Mouse (Mus musculus): ENCODE measurements around the gene Sort1. TPM values are rescaled to one million over a fixed set of nuclear protein-coding genes. Genes with fewer than 3 reads are reported as not detected.

Gene Sort1
- polyA plus RNA-seq, 1 experiment, result 32.8 TPM

GRCm38 (mm10) chr3:108355245-108355644, 71.4 kb downstream of the Sort1 start:
- H3K36me3 ChIP-seq (ENCODE audit: control insufficient read depth, insufficient read depth, low read length), result peaks cover 52% of the 10 kb centered on the region

GRCm38 (mm10) chr3:108357051-108357450, 73.2 kb downstream of the Sort1 start:
- H3K36me3 ChIP-seq (ENCODE audit: control insufficient read depth, insufficient read depth, low read length), result peaks cover 40% of the 10 kb centered on the region
- no peak overlapping the region for H3K27ac ChIP-seq (ENCODE audit: insufficient read depth, low read depth, low read length)
- H3K4me1 ChIP-seq (ENCODE audit: control insufficient read depth, insufficient read depth, insufficient read length, low read length), result no peaks in the 10 kb centered on the region
- no peaks in the 10 kb centered on the region for H3K27me3 ChIP-seq (ENCODE audit: control insufficient read depth, insufficient read depth, low read length)
- TF ChIP-seq POLR2A (IDR thresholded peaks at IDR 0.05; ENCODE audit: low read depth, low read length) (no peak), CTCF (IDR thresholded peaks at IDR 0.05; ENCODE audit: extremely low read depth, insufficient read length, insufficient replicate concordance, low read depth, low read length) (no peak)
- 94% methylated on average over 10 of the region's 10 CpGs for WGBS
- H3K4me3 ChIP-seq (ENCODE audit: low read depth, low read length), result no peak overlapping the region

More at GRCm38 (mm10) chr3:108355245-108355644, 71.4 kb downstream of the Sort1 start:
- no peak overlapping the region for H3K27ac ChIP-seq (ENCODE audit: insufficient read depth, low read depth, low read length)
- H3K4me3 ChIP-seq (ENCODE audit: low read depth, low read length), result no peak overlapping the region
- no peak for TF ChIP-seq CTCF (IDR thresholded peaks at IDR 0.05; ENCODE audit: extremely low read depth, insufficient read length, insufficient replicate concordance, low read depth, low read length)
- no peak for TF ChIP-seq POLR2A (IDR thresholded peaks at IDR 0.05; ENCODE audit: low read depth, low read length)
- H3K4me1 ChIP-seq (ENCODE audit: control insufficient read depth, insufficient read depth, insufficient read length, low read length), result no peaks in the 10 kb centered on the region
- WGBS, result 81% methylated on average over 3 of the region's 3 CpGs
- H3K27me3 ChIP-seq (ENCODE audit: control insufficient read depth, insufficient read depth, low read length), result no peaks in the 10 kb centered on the region

- Histone ChIP-seq H3K27ac (ENCODE audit: insufficient read depth, low read depth, low read length) (no peak overlapping the region), H3K36me3 (ENCODE audit: control insufficient read depth, insufficient read depth, low read length) (peaks cover 33% of the 10 kb centered on the region), H3K4me3 (ENCODE audit: low read depth, low read length) (no peak overlapping the region), H3K4me1 (ENCODE audit: control insufficient read depth, insufficient read depth, insufficient read length, low read length) (no peaks in the 10 kb centered on the region), H3K27me3 (ENCODE audit: control insufficient read depth, insufficient read depth, low read length) (no peaks in the 10 kb centered on the region)
- no peak for TF ChIP-seq CTCF (IDR thresholded peaks at IDR 0.05; ENCODE audit: extremely low read depth, insufficient read length, insufficient replicate concordance, low read depth, low read length)
- TF ChIP-seq POLR2A (IDR thresholded peaks at IDR 0.05; ENCODE audit: low read depth, low read length), result no peak
- WGBS, result 83% methylated on average over 6 of the region's 6 CpGs
These were observed 74.6 kb downstream of the Sort1 start for GRCm38 (mm10) chr3:108358445-108358844.

GRCm38 (mm10) chr3:108360894-108361293, 77.0 kb downstream of the Sort1 start:
- H3K27me3 ChIP-seq (ENCODE audit: control insufficient read depth, insufficient read depth, low read length), result no peaks in the 10 kb centered on the region
- no peak for TF ChIP-seq CTCF (IDR thresholded peaks at IDR 0.05; ENCODE audit: extremely low read depth, insufficient read length, insufficient replicate concordance, low read depth, low read length)
- TF ChIP-seq POLR2A (IDR thresholded peaks at IDR 0.05; ENCODE audit: low read depth, low read length), result no peak
- no peak overlapping the region for H3K4me3 ChIP-seq (ENCODE audit: low read depth, low read length)
- H3K27ac ChIP-seq (ENCODE audit: insufficient read depth, low read depth, low read length), result no peak overlapping the region
- H3K4me1 ChIP-seq (ENCODE audit: control insufficient read depth, insufficient read depth, insufficient read length, low read length), result no peaks in the 10 kb centered on the region
- 43% methylated on average over 7 of the region's 7 CpGs for WGBS
- H3K36me3 ChIP-seq (ENCODE audit: control insufficient read depth, insufficient read depth, low read length), result peaks cover 16% of the 10 kb centered on the region

GRCm38 (mm10) chr3:108363626-108364025, 79.7 kb downstream of the Sort1 start:
- 73% methylated on average over 3 of the region's 3 CpGs for WGBS
- Histone ChIP-seq H3K36me3 (ENCODE audit: control insufficient read depth, insufficient read depth, low read length) (no peaks in the 10 kb centered on the region), H3K4me1 (ENCODE audit: control insufficient read depth, insufficient read depth, insufficient read length, low read length) (peaks cover 8% of the 10 kb centered on the region), H3K27ac (ENCODE audit: insufficient read depth, low read depth, low read length) (no peak overlapping the region), H3K27me3 (ENCODE audit: control insufficient read depth, insufficient read depth, low read length) (no peaks in the 10 kb centered on the region), H3K4me3 (ENCODE audit: low read depth, low read length) (no peak overlapping the region)
- TF ChIP-seq POLR2A (IDR thresholded peaks at IDR 0.05; ENCODE audit: low read depth, low read length) (no peak), CTCF (IDR thresholded peaks at IDR 0.05; ENCODE audit: extremely low read depth, insufficient read length, insufficient replicate concordance, low read depth, low read length) (no peak)

- H3K4me3 ChIP-seq (ENCODE audit: low read depth, low read length), result no peak within 1 kb of the TSS
- no peaks in the 10 kb centered on the region for H3K27me3 ChIP-seq (ENCODE audit: control insufficient read depth, insufficient read depth, low read length)
- H3K4me1 ChIP-seq (ENCODE audit: control insufficient read depth, insufficient read depth, insufficient read length, low read length), result peaks cover 8% of the 10 kb centered on the region
- no peak for TF ChIP-seq CTCF (IDR thresholded peaks at IDR 0.05; ENCODE audit: extremely low read depth, insufficient read length, insufficient replicate concordance, low read depth, low read length)
- TF ChIP-seq POLR2A (IDR thresholded peaks at IDR 0.05; ENCODE audit: low read depth, low read length), result no peak
- WGBS, result 60% methylated on average over 9 of the region's 9 CpGs
- H3K27ac ChIP-seq (ENCODE audit: insufficient read depth, low read depth, low read length), result no peak within 1 kb of the TSS
- H3K36me3 ChIP-seq (ENCODE audit: control insufficient read depth, insufficient read depth, low read length), result no peaks in the 10 kb centered on the region
These were observed 80.6 kb downstream of the Sort1 start, which contains the start of gene Mybphl for GRCm38 (mm10) chr3:108364270-108364995. Gene Mybphl, plus strand, starts transcription at chr3:108364911.

GRCm38 (mm10) chr3:108367173-108367572, 83.3 kb downstream of the Sort1 start:
- H3K27ac ChIP-seq (ENCODE audit: insufficient read depth, low read depth, low read length), result peak overlapping the region; percentile 45
- 64% methylated on average over 9 of the region's 9 CpGs for WGBS
- H3K4me3 ChIP-seq (ENCODE audit: low read depth, low read length), result 0 out of 2 replicates have a peak overlapping the region, but pooled peaks have one; percentile 3
- no peaks in the 10 kb centered on the region for H3K27me3 ChIP-seq (ENCODE audit: control insufficient read depth, insufficient read depth, low read length)
- H3K4me1 ChIP-seq (ENCODE audit: control insufficient read depth, insufficient read depth, insufficient read length, low read length), result peaks cover 8% of the 10 kb centered on the region
- no peaks in the 10 kb centered on the region for H3K36me3 ChIP-seq (ENCODE audit: control insufficient read depth, insufficient read depth, low read length)
- no peak for TF ChIP-seq POLR2A (IDR thresholded peaks at IDR 0.05; ENCODE audit: low read depth, low read length)
- no peak for TF ChIP-seq CTCF (IDR thresholded peaks at IDR 0.05; ENCODE audit: extremely low read depth, insufficient read length, insufficient replicate concordance, low read depth, low read length)
